Mouse (Mus musculus) stomach, embryonic 14.5 days (tissue): ENCODE results near the gene Cyp2c69. TPM values are rescaled to one million over a fixed set of nuclear protein-coding genes. Genes with fewer than 3 reads are reported as not detected.
"Not testable (repeated sequence)": the region's sequence is repeated elsewhere in the genome, so short reads cannot be mapped to it uniquely, and the experiment has no call there.

ENCODE experiments used
- ATAC-seq: fragments of 200-750 bp; cut with Nextera tagmentation; 2 replicates; pipeline ENCODE4 v1.8.0; 2017; ENCODE audit warnings: low read depth, moderate TSS enrichment; ENCODE audit not compliant: insufficient number of reproducible peaks, insufficient read depth, low FRiP score
- H3K27ac ChIP-seq: fragments of 300-500 bp; sonication (generic); 2 replicates; pipeline ENCODE4 v1.5.1; 2014; ENCODE audit warnings: mild to moderate bottlenecking, low read length, moderate library complexity, mixed read lengths
- H3K27me3 ChIP-seq: fragments of 300-500 bp; sonication (generic); 2 replicates; pipeline ENCODE4 v1.6.1; 2014; ENCODE audit warnings: low read length, control low read depth, mixed read lengths; ENCODE audit not compliant: control insufficient read depth, insufficient read depth
- H3K36me3 ChIP-seq: fragments of 300-500 bp; sonication (generic); 2 replicates; pipeline ENCODE4 v1.6.1; 2014; ENCODE audit warnings: mild to moderate bottlenecking, control low read depth, low read length, moderate library complexity, mixed read lengths; ENCODE audit not compliant: control insufficient read depth, insufficient read depth
- H3K4me1 ChIP-seq: fragments of 300-500 bp; sonication (generic); 2 replicates; pipeline ENCODE4 v1.6.1; 2014; ENCODE audit warnings: low read length, control low read depth, mixed read lengths; ENCODE audit not compliant: control insufficient read depth, insufficient read depth
- H3K4me2 ChIP-seq: fragments of 300-500 bp; sonication (generic); replicated peaks from 2 replicates; pipeline ENCODE4 v1.6.1; 2014; ENCODE audit warnings: low read depth, low read length, control low read depth
- H3K4me3 ChIP-seq: fragments of 300-500 bp; sonication (generic); 2 replicates; pipeline ENCODE4 v1.5.1; 2014; ENCODE audit warnings: low read depth, low read length, control low read depth
- H3K9ac ChIP-seq: fragments of 300-500 bp; sonication (generic); replicated peaks from 2 replicates; pipeline ENCODE4 v1.6.1; 2014; ENCODE audit warnings: low read depth, mild to moderate bottlenecking, control low read depth, low read length, moderate library complexity, mixed read lengths
- H3K9me3 ChIP-seq: fragments of 300-500 bp; sonication (generic); 2 replicates; pipeline ENCODE4 v1.6.1; 2016; ENCODE audit warnings: low read depth, low read length, control low read depth; ENCODE audit not compliant: control insufficient read depth
- WGBS: fragments of 180-500 bp; shearing (Covaris S2); extraction: QIAGEN DNeasy Blood & Tissue Kit; methylation state at CpG from one replicate; pipeline ENCODE4 v1.1.7; 2014; 5-methylcytosine and 5-hydroxymethylcytosine counted together
- polyA plus RNA-seq: library from polyadenylated mRNA; unstranded; fragments of >200 nt; fragmentation: Nextera tagmentation; extraction: Ambion mirVana; gene quantifications from 2 replicates; pipeline ENCODE4 v1.2.1, GENCODE M21; 2014

Gene Cyp2c69
- polyA plus RNA-seq, result not detected in 2 replicates

- not testable (repeated sequence) for H3K4me3 ChIP-seq, H3K4me2 ChIP-seq, H3K27me3 ChIP-seq, H3K9me3 ChIP-seq, H3K36me3 ChIP-seq, H3K27ac ChIP-seq, ATAC-seq, H3K9ac ChIP-seq, H3K4me1 ChIP-seq
- whole genome bisulfite sequencing, result 83% methylated on average over 3 of the region's 3 CpGs
Measured at GRCm38 (mm10) chr19:39886699-39887098, at the start of gene Cyp2c69. Gene Cyp2c69 (minus strand): TSS chr19:39886799.

GRCm38 (mm10) chr19:39935396-39935795 lies 48.8 kb upstream of the Cyp2c69 start:
- Histone ChIP-seq H3K4me2 (no peak overlapping the region), H3K36me3 (no peaks in the 10 kb centered on the region), H3K9me3 (no peaks in the 10 kb centered on the region), H3K4me1 (no peaks in the 10 kb centered on the region), H3K4me3 (no peak overlapping the region), H3K9ac (no peak overlapping the region), H3K27me3 (no peaks in the 10 kb centered on the region), H3K27ac (no peak overlapping the region)
- ATAC-seq, result no peak
- 74% methylated on average over 2 of the region's 2 CpGs for WGBS

- no peak for ATAC-seq
- no peak overlapping the region for H3K9ac ChIP-seq
- no peaks in the 10 kb centered on the region for H3K36me3 ChIP-seq
- H3K9me3 ChIP-seq, result no peaks in the 10 kb centered on the region
- H3K4me1 ChIP-seq, result no peaks in the 10 kb centered on the region
- no peaks in the 10 kb centered on the region for H3K27me3 ChIP-seq
- H3K4me2 ChIP-seq, result no peak overlapping the region
- H3K27ac ChIP-seq, result no peak overlapping the region
- WGBS, result 68% methylated on average over 1 of the region's 1 CpGs
- no peak overlapping the region for H3K4me3 ChIP-seq
Measured at GRCm38 (mm10) chr19:39930032-39930431, 43.4 kb upstream of the Cyp2c69 start.

- H3K9me3 ChIP-seq, result no peaks in the 10 kb centered on the region
- H3K9ac ChIP-seq, result no peak overlapping the region
- H3K4me3 ChIP-seq, result no peak overlapping the region
- no peaks in the 10 kb centered on the region for H3K27me3 ChIP-seq
- no peaks in the 10 kb centered on the region for H3K4me1 ChIP-seq
- H3K36me3 ChIP-seq, result no peaks in the 10 kb centered on the region
- H3K4me2 ChIP-seq, result no peak overlapping the region
- H3K27ac ChIP-seq, result no peak overlapping the region
- no peak for ATAC-seq
- WGBS, result 86% methylated on average over 2 of the region's 2 CpGs
Measured at GRCm38 (mm10) chr19:39901656-39902055, 15.1 kb upstream of the Cyp2c69 start.

GRCm38 (mm10) chr19:39890079-39890478 lies 3.5 kb upstream of the Cyp2c69 start:
- not testable (repeated sequence) for H3K9ac ChIP-seq, ATAC-seq, H3K27ac ChIP-seq, H3K27me3 ChIP-seq, H3K9me3 ChIP-seq, H3K4me1 ChIP-seq, H3K4me3 ChIP-seq, H3K36me3 ChIP-seq, H3K4me2 ChIP-seq
- WGBS, result 82% methylated on average over 3 of the region's 3 CpGs

- no peak for ATAC-seq
- Histone ChIP-seq H3K4me2 (no peak overlapping the region), H3K9me3 (no peaks in the 10 kb centered on the region), H3K27me3 (no peaks in the 10 kb centered on the region), H3K4me3 (no peak overlapping the region), H3K36me3 (no peaks in the 10 kb centered on the region), H3K27ac (no peak overlapping the region), H3K4me1 (no peaks in the 10 kb centered on the region), H3K9ac (no peak overlapping the region)
- WGBS, result 61% methylated on average over 1 of the region's 1 CpGs
Measured at GRCm38 (mm10) chr19:39866133-39866532, 20.5 kb downstream of the Cyp2c69 start.

- not testable (repeated sequence) for H3K36me3 ChIP-seq, H3K9ac ChIP-seq, ATAC-seq, H3K27ac ChIP-seq, H3K27me3 ChIP-seq, H3K4me1 ChIP-seq, H3K4me3 ChIP-seq, H3K9me3 ChIP-seq, H3K4me2 ChIP-seq
- 75% methylated on average over 2 of the region's 2 CpGs for WGBS
Measured at GRCm38 (mm10) chr19:39820931-39821330, 65.7 kb downstream of the Cyp2c69 start.

- 82% methylated on average over 1 of the region's 1 CpGs for WGBS
- H3K4me2 ChIP-seq, ATAC-seq, H3K9ac ChIP-seq, H3K9me3 ChIP-seq, H3K4me3 ChIP-seq, H3K36me3 ChIP-seq, H3K27me3 ChIP-seq, H3K4me1 ChIP-seq, H3K27ac ChIP-seq: not testable (repeated sequence)
Measured at GRCm38 (mm10) chr19:39816400-39816799, 70.2 kb downstream of the Cyp2c69 start.

GRCm38 (mm10) chr19:39815991-39816390 lies 70.6 kb downstream of the Cyp2c69 start:
- not testable (repeated sequence) for H3K9me3 ChIP-seq, ATAC-seq, H3K4me3 ChIP-seq, H3K9ac ChIP-seq, H3K36me3 ChIP-seq, H3K4me2 ChIP-seq, H3K27me3 ChIP-seq, H3K27ac ChIP-seq, H3K4me1 ChIP-seq
- 80% methylated on average over 4 of the region's 4 CpGs for WGBS
